Mouse (Mus musculus): ENCODE results near the gene Zfp119a.

Zfp119a gene

GRCm38 (mm10) chr17:55878636-55879369, at the start of gene Zfp119a:
Gene Zfp119a, minus strand, starts transcription at chr17:55878930.
- DNase-seq: peak; percentile 85 to 86

GRCm38 (mm10) chr17:55906669-55907068, 27.9 kb upstream of the Zfp119a start:
- no peak for DNase-seq

GRCm38 (mm10) chr17:55904131-55904530, 25.4 kb upstream of the Zfp119a start:
- DNase-seq: peak in 1 of 2 experiments; percentile 8

- peak in 1 of 2 experiments; percentile 7 for DNase-seq
These were observed 25.0 kb upstream of the Zfp119a start for GRCm38 (mm10) chr17:55903687-55904086.

- DNase-seq: no peak
These were observed 24.4 kb upstream of the Zfp119a start for GRCm38 (mm10) chr17:55903087-55903486.

- peak; percentile 8 to 18 for DNase-seq
These were observed 13.8 kb upstream of the Zfp119a start for GRCm38 (mm10) chr17:55892406-55892955.

GRCm38 (mm10) chr17:55884912-55885311, 6.2 kb upstream of the Zfp119a start:
- DNase-seq: no peak

GRCm38 (mm10) chr17:55883631-55884030, 4.9 kb upstream of the Zfp119a start:
- DNase-seq: peak in 1 of 2 experiments; percentile 17

- peak in 1 of 2 experiments; percentile 4 for DNase-seq
These were observed 471 bp downstream of the Zfp119a start for GRCm38 (mm10) chr17:55878282-55878635.

- DNase-seq: no peak
These were observed 1.5 kb downstream of the Zfp119a start for GRCm38 (mm10) chr17:55877184-55877583.

GRCm38 (mm10) chr17:55843067-55843466, 35.7 kb downstream of the Zfp119a start:
- DNase-seq: no peak

GRCm38 (mm10) chr17:55821566-55821965, 57.2 kb downstream of the Zfp119a start:
- no peak for DNase-seq

GRCm38 (mm10) chr17:55816853-55817252, 61.9 kb downstream of the Zfp119a start:
- no peak for DNase-seq

Measured in lung, adult 18-20 months (tissue).